ENCODE assay signal across 8 mouse cellular contexts in the genomic region with DNA sequence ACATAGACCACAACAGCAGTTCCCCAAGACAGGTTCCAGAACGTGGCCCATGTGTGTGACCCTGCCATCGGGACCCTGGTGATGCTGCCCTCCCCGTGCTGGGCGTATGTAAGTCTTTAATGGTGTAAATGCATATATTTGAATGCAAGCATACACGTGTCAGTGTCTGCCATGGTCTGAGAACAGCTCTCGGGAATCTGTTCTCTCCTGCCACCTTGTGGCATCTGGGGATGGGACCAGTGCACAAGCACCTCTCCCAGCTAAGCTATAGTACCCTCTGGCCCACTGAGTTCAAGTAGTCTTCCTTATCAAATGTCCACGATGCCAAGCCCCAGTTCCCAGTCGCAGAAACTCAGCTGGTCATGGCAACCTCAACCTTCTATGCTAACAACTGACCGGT. TPM values are rescaled to one million over a fixed set of nuclear protein-coding genes. Genes with fewer than 3 reads are reported as not detected.
DNase-seq lines count a peak whose midpoint lies in the region; ATAC-seq and TF ChIP-seq lines count a peak whose summit lies in the region.

No protein-coding gene starts in this region.

- no peaks in the 10 kb centered on the region for H3K9me3 ChIP-seq in embryonic facial prominence, embryonic 10.5 days

- no peak for TF ChIP-seq POLR2A in small intestine, adult 2 months (IDR thresholded peaks at IDR 0.05; ENCODE audit: low read depth, low read length)

- 44% methylated on average over 9 of the region's 9 CpGs for WGBS in embryonic facial prominence, embryonic 10.5 days
- WGBS in small intestine, adult 2 months: 45% methylated on average over 9 of the region's 9 CpGs

- peak; percentile 48; the same call in 1 of the 2 replicates for TF ChIP-seq CTCF in small intestine, adult 2 months (IDR thresholded peaks at IDR 0.05; ENCODE audit: extremely low read depth, insufficient read length, insufficient replicate concordance, low read depth, low read length)

- no peaks in the 10 kb centered on the region for H3K27me3 ChIP-seq in embryonic facial prominence, embryonic 10.5 days (replicated peaks; ENCODE audit: low read depth, poor library complexity, severe bottlenecking)
- H3K27me3 ChIP-seq in small intestine, adult 2 months (ENCODE audit: control insufficient read depth, insufficient read depth, low read length): no peaks in the 10 kb centered on the region

- H3K36me3 ChIP-seq in embryonic facial prominence, embryonic 10.5 days (replicated peaks): peaks cover 43% of the 10 kb centered on the region
- H3K36me3 ChIP-seq in small intestine, adult 2 months (ENCODE audit: control insufficient read depth, insufficient read depth, low read length): peaks cover 27% of the 10 kb centered on the region

- no peak overlapping the region for H3K4me3 ChIP-seq in embryonic facial prominence, embryonic 10.5 days
- H3K4me3 ChIP-seq in small intestine, adult 2 months (ENCODE audit: low read depth, low read length): no peak overlapping the region

- no peak overlapping the region for H3K27ac ChIP-seq in embryonic facial prominence, embryonic 10.5 days (replicated peaks)
- H3K27ac ChIP-seq in small intestine, adult 2 months (ENCODE audit: insufficient read depth, low read depth, low read length): no peak overlapping the region

- peak; percentile 44 for DNase-seq in gastrocnemius, adult 18-20 months (ENCODE audit: low spot score)
- DNase-seq in gastrocnemius, adult 8-10 months (ENCODE audit: low spot score in 2 of 2): no peak
- peak; percentile 81 for DNase-seq in adrenal gland, postnatal 10 days
- peak; percentile 67 for DNase-seq in embryonic facial prominence, embryonic 10.5 days (ENCODE audit: low spot score)
- DNase-seq in heart, postnatal 4 days: peak; percentile 72
- DNase-seq in layer of hippocampus, adult 9-11 months: peak; percentile 56

- H3K4me1 ChIP-seq in embryonic facial prominence, embryonic 10.5 days: peaks cover 3% of the 10 kb centered on the region; the same call in 1 of the 2 replicates
- H3K4me1 ChIP-seq in small intestine, adult 2 months (ENCODE audit: control insufficient read depth, insufficient read depth, insufficient read length, low read length): no peaks in the 10 kb centered on the region

- ATAC-seq in megakaryocyte progenitor cell, adult 5-6 weeks (replicated peaks; ENCODE audit: poor library complexity): peak; percentile 92

RNA-seq across cellular contexts. Expression of a gene that starts 19.3 kb away (rescaled TPM):
- 10 to 100 TPM; 32.9 to 33.2 TPM for total RNA-seq in gastrocnemius, adult 18-20 months (2021)
- 10 to 100 TPM; 27.3 to 40.0 (median 33.9) TPM for total RNA-seq in gastrocnemius, adult 8-10 months (2022)
- 10 to 100 TPM; 54.5 to 63.6 TPM for total RNA-seq in adrenal gland, postnatal 10 days (2021)
- polyA plus RNA-seq in embryonic facial prominence, embryonic 10.5 days (2016; fragmentation: Nextera tagmentation; extraction: Ambion mirVana): 21.5 and 23.5 TPM in 2 replicates
- 10 to 100 TPM; 49.7 to 52.2 TPM for total RNA-seq in heart, postnatal 4 days (2021)
- total RNA-seq in megakaryocyte progenitor cell, adult 5-6 weeks (2015): 21.3 and 35.4 TPM in 2 replicates
- 9.3 and 12.2 TPM in 2 replicates for total RNA-seq in megakaryocyte progenitor cell, adult 5-6 weeks (2017)
- polyA plus RNA-seq in small intestine, adult 2 months (2012; rRNA removed): 89.3 and 150 TPM in 2 replicates

Comparison
In these comparisons a context has a peak if more than half of its experiments do, and no peak if none do; other contexts are left out.
1. DNase-seq: peak in gastrocnemius, adult 18-20 months (single experiment), adrenal gland, postnatal 10 days (single experiment), embryonic facial prominence, embryonic 10.5 days (single experiment), heart, postnatal 4 days (single experiment) and layer of hippocampus, adult 9-11 months (single experiment); none in gastrocnemius, adult 8-10 months (0 of 2).